Mouse (Mus musculus) left cerebral cortex, adult 8-10 months (tissue): ENCODE data around the gene Tmem167. TPM values are rescaled to one million over a fixed set of nuclear protein-coding genes. Genes with fewer than 3 reads are reported as not detected.
"Not testable (repeated sequence)": the region's sequence is repeated elsewhere in the genome, so short reads cannot be mapped to it uniquely, and the experiment has no call there.

Source experiments
- DNase-seq, 2 experiments: peaks; one replicate each; pipeline ENCODE4 v3.0.0; 2022; ENCODE audit warnings: low spot score in 2 of 2
- total RNA-seq, 4 experiments: library from RNA; stranded (reverse); gene quantifications; 2 replicates each; pipeline ENCODE4 v1.2.4; 2022

Gene Tmem167
- 10 to 100 TPM; 20.4 to 25.0 (median 22.2) TPM for total RNA-seq

DNA sequence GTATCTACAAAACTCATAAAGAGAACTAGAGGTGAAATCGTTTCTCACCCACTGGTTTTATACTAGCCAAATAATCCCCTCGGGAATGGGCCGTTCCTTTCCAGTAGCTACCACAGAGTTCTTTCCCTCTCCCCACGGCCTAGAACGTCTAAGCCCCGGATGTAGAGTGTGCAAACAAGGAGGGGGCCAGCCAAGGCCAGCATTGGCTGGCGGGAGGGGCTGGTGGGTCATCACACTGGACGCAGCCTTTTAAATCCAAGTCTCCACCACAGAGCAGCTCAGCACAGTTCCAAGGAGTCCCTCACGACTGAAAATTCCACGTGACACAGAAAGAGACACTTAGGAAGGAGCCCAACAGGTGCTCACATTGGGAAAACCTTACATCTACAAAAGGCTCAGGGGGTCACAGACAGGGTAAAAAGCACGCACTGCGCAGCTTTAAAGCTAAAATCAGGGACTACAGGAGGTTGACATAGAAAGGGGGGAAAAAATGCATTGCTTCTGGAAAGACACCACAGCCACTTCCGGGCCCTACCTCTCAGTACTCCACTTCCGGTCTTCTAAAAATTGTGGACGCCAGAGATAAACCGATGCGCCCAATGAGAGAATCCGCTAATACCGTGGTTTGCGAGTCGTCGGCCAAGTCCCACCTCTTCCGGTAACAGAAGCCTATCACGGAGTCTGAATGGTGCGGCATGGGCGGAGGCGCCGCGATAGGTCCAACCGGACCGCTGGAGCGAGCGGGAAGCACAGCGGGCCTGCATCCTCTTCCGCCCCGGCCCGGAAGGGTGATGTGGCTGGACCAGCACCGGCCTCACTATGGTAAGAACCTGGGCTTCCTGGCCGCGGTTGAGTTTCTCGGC, at the start of gene Tmem167, which contains the start of gene Xrcc4:
Tmem167 (plus strand) TSS at position 162 of the 863 bp plus-strand sequence.
Xrcc4 (minus strand) TSS at position 647 of the 863 bp plus-strand sequence.
- peak; percentile 95 to 98 for DNase-seq

DNA sequence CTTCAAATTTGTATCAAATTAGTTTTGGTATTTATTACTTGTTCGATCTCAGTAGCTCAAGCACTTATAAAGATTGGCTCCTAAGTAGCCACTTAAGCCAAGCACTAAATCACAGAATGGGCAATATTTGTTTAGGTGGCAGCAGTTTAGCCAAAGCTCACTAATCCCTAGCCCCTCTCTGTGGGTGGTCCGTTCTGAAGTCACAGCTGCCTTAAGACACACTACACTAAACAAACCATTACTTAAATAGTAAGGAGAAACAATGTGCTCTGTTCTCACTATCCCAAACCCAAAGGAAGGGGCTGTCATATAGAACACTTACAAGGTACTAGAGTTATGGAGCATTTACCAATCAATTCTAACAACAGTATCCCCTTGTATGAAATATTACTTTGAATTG, 49.3 kb upstream of the Tmem167 start:
- DNase-seq, result no peak

DNA sequence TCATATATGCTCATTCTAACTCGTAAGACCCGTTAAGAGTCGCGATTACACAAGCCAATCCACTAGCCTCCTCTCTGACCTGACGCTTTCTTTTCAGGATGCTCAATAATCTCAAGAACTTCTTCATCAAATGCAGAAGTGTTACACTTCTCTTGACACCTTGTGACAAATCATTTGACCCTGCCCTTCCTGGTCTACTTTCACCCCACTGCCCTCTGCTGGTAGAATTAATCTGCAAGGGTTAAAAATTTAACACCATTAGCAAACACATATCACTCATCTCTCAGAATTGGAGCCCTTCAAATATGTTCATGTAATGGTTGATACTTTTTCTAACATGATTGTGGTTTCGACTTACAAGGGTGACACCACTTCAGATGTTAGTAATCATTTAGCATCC, 37.2 kb upstream of the Tmem167 start:
- DNase-seq, result no peak

DNA sequence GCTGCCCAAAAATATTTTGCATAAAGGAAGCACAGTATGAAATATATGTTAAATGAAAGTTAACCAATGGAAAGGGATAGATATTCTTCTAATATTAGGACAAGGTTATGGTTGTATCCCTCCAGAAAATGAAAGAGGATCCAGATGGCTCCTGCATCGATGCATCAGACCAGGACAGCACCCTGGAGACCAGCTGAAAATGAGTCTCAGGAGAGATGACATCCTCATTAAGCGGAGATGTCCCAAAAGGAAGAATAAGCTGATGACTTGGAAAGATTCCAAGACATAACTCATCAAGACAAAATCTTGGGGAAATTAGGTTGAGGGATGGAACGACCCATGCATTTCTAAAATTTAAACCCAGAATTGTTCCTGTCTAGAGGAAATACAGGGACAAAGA, 36.5 kb upstream of the Tmem167 start:
- no peak for DNase-seq

DNA sequence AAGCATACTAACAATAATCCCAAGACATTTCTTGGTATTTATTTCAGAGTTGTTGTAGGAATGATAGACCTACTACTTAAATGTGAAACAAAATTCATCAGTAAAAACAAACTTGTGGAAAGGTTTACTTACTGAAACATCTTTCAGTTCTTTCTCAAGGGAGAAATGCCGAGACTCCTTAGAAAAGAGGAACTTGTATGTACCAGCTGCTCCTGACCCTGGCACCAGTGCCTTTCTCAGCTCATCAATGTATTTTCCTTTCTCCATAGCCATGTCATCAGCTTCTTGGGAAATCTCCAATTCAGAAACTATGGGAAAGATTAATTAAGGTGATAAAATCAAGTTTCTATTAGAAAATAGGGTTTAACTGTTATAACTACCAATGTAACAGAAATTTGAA, 27.0 kb upstream of the Tmem167 start:
- no peak for DNase-seq

DNA sequence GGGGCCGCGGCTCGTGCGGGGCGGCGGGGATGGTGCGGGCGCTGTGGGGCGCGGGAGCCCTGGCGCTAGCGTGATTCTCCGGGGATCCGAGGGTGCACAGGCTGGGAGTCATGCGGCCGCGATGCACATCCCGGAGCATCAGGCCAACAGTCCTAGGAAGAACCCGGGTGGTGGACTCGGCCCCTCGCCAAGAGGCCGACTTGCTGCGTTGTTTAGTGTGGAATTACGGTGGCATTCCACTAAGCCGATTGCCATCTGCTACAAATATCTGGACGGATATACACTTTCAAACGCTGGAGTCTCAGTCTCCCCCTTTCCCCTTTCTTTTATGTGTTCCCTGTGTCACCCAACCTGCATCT, 881 bp downstream of the Tmem167 start:
- no peak for DNase-seq

DNA sequence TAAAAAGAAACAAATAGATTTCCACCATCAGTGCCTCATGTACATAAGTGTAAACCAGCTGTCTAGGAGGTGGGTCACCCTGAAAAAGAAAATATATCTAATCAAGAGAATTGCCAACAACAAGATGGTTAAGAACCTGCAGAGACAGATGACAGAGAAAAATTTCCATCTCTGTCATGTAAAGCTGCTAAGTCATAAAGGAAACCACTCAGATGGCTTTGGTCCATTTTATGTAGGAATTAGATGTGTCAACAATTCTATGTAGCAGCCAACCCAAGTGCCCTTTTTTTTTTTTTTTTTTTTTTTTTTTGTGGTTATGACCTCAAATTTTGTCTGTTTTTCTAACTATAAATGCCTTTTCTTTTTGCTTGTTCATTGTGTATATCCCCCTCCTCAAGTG, 12.6 kb downstream of the Tmem167 start:
- DNase-seq, result no peak

DNA sequence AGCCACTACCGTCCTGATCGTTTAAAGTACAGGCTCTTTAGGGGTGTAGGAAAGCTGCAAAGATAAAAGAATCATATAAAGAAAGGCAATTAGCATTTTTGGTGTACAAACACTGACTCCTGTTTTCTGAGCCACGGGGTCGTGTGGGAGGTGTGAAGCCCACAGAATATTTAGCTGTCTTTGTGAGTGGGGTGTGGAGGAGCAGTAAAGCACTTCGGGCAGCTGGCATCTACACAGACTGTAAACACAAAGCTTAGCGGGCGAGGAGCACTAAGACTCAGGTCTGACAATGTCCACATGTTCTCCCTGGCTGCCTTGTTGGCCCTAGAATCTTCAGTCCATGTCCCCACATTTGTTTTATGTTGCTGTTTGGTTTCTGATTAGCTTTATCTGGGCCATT, 17.2 kb downstream of the Tmem167 start:
- peak in 1 of 2 experiments; percentile 17 for DNase-seq

DNA sequence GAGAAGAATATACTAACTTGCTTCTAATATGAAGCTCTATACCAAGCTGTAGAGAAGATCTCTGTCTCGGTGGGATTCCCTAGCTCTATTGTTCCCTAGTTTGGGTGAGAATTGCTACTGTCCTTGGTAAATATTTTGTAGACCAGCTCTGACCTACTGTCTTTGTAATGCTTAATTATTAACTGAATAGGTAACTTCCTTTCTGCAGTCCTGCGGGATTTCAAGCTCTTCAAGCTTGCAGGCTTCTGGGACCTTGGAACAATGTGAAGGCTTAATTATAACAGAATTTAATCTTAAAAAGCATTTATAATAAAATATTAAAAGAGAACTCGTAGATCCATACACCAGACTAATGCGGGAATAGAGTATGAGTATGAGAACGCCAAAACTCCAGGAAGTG, 19.8 kb downstream of the Tmem167 start:
- not testable (repeated sequence) for DNase-seq

DNA sequence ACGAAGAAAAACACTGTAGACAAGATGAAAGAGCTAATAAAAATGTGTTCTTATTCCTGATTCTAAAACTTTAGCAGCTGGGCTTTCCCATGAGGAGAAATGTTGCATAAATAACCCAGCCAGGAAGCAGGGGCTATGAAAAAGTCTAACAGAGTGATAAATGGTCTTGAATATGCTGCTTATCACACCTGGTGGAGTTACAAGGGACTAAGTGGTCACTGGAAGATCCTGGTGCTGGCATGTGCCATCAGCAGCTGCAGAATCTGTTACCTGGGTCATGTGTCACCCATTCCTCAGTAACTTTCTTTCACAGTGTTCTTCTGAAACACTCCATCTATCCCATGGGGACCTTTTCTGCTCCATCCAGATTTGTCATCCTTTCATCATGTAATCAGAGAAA, 22.8 kb downstream of the Tmem167 start:
- DNase-seq, result no peak

DNA sequence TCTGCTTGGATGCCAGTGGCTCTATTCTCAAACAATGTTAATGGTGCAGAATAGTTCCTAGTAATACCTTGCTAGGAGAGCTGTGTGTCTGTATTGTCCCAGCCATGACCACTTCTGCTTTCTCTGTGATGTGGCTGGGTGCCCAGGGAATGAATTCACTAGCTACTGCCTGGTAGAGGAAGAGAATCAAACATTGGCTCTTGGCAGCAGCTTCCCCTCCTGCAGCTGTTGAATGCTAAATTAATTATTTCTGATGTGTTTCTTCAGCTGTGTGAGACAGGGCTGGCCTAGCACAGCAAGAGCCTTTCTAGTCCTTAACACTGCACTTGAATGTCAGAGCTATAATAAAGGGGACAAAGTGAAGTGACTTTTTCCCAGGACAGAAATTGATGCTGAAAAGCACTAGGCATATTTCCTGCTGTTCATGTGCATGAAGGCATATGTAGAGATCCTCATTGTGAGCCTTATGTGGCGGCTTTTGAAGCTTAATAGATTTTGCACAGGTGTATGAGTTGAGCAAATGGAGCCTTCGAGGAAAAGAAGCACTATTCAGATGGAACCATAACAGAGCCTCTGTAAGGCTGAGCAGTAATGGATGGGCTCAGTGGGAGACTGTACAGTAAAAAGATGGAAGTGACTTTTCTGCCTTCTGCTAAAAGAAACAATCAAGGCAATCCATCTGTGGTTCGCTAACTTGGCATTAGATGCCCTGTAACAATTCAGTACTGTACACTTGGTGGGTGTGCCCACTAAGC, 47.4 kb downstream of the Tmem167 start:
- DNase-seq, result peak in 1 of 2 experiments; percentile 43

DNA sequence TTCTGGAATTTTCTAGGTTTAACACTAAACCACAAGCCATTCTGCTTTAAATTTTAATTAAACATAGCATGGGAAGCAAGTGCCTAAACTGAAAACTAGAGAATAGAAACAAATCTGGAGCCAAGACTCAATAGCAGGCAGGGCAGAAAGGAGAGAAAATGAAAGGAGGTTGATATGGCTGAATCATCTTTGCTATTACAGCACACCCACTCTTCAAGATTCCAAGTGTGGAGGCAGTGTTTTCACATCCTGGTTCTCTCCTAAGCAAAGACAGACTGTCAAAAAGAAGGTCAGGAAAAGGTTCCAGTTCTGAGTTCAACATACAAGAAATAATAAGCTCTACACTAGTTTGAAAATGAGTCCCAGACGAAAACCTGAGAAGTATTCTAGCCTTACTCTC, 52.8 kb downstream of the Tmem167 start:
- peak in 1 of 2 experiments; percentile 19 for DNase-seq

DNA sequence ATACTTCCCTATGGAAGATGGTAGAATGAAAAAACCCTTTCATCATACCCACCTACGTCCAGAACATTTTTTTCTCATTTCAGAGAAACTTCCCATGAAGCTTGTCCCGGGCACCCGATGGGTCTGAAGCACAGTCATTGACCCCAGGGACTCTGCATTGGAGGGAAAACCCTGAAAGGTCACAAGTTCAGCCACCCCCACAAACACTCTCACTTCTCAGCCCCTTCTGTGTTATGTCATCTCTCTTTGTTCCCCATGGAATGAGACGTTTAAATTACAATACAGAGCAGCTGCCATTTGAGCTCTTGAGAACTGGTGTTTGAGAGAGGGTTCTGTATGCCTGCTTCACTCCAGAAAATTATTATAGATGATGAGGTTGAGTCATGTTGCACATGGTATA, 54.3 kb downstream of the Tmem167 start:
- no peak for DNase-seq

DNA sequence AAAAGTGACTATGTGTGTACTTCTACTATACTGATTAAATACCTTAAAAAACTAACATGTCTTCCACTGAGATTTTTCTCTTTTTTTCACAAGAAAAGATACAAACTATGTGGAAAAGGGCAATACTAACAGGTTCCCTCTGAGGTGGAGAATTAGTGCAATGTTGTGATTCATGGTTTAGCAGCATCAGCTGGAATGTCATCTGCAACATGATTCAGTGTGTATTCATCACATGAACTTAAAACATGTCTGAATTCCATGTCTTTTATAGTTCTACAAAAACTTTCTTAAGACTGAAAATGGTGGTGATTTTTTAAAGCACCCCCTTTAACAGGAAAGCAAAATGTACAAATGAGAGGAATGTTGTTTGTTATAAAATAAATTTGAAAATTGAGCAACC, 63.0 kb downstream of the Tmem167 start:
- no peak for DNase-seq

DNA sequence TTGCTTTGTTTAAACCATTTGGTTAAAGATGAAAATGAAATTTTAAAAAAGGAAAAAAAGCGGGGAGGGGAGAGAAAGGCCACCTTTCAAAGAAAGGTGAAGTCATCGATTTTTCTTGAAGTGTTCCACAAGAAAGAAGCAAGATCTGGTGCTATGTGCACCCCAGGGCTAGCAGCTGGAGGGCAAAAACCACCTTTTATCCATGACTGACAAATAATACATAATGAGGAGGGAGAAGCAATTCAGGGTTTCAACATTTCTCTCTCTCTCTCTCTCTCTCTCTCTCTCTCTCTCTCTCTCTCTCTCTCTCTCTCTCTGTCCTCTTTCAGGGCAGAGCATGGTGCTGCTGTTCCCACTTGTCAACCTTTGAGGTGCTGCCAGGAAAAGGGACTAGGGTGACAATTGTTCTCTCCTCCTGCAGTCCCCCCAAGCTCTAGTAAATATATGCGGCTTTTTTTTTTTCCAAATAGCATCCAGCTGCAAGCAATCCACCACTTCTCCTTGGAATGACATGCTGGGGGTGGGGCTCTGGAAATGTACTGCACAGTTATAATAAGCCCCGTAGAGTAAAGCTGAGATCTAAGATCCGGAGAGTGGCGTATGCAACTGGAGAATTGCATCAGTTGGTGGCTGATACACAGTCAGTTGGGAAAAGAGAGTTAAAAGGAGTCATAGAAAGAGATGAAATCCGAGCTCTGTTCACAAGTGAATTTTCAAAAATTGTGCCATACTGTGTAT, 63.8 kb downstream of the Tmem167 start:
- DNase-seq, result no peak

DNA sequence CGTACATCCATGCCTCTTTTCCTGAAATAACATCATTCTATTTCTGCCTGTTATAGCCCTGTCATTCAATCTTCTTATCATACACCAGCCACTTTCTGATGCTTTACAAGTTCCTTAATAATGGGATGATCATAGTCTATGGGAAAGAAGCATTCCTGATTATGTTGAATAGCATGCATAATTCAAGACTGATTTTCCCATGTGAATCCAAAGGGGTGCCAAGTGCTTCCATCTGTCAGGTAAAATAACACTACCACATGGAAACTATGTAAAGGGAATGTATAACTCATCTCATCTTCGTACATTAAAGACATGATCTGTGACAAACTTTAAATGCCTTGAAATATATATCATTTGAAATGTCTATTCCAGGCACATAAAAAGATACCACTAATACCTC, 75.2 kb downstream of the Tmem167 start:
- DNase-seq, result no peak

DNA sequence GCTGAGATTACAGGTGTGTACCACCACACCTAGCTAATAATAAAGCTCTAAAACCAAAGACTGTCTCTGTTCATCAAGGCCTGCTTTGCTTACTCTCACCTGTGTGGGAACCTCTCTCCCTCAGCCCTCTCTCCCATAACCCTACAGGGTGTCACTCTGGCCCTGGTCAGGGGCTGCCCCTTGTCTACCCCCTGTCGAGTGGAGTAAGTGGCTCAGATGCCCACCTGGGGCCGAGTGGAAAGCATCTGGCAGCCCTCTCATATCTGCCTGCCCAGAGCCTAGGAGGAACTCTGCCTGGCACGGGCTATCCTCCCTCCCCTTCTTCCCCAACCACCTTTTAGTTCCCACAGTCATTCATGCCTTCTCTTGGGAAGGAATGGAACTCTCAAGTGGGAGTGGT, 78.1 kb downstream of the Tmem167 start:
- no peak for DNase-seq

DNA sequence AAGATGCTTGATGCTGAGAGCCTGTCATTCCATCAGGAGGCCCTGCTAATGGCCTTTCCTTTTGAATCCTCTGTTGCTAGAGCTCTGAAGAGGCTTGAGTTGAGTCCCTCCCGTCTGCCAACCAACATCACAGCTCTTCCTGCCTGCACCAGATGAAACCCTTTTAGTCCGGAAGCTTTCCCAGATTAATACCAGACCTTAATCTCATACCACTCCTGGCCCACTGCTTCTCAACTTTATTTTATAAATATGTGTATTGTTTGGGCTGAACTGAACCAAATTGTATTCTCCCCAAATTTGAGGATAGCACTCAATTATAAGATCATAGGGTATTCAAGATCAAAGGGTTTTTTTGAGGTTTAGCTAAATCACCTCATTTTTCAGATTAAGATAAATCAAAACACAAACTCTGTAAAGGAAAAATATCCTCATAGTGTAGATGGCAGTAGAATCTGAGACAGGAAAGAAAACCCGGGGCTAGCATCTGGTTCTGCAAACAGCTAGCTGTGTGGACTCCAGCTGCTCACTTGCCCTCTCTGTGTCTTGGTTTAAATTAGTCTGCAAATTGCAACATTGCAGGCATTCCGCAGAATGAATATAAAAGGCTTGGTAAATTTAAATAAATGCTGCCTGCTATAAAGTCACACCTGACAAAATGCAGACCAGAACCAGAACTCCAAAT, 81.3 kb downstream of the Tmem167 start:
- no peak for DNase-seq

DNA sequence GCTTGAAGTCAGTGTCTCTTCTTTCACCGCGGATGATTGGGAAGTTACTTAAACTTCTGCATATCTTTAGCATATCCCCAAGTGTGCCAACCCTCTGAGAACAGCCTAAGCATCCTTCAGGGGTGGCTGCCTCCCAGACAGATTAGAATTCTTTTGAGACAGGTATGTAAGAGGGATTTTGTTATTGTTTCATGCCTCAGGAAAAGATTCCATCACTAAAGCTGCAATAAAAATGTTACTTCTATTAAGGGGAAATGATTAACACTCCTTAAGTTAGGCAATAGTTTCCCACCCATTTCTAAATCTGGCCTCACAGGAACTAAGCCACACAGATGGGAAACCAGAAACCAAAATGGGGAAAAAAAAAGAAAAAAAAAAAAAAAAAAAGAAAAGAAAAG, 81.9 kb downstream of the Tmem167 start:
- no peak for DNase-seq

DNA sequence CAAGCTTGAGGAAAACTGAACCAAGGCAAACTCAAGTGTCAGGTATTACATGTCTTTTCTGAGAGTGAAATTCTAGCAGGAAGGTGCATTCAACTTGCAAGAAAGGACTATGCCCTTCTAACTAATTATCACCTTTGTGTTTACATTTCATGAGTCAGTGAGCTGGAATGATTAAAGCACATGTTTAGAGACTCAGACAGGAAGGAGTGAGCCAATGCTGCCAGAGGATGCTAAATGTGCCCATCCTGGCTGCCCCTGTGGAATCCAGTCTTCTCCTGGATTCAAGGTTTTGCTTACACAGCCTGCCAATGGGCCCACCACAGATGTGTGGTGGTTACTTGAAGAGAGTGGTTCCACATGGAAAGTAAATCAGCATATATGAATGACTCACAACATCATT, 82.5 kb downstream of the Tmem167 start:
- DNase-seq, result no peak

DNA sequence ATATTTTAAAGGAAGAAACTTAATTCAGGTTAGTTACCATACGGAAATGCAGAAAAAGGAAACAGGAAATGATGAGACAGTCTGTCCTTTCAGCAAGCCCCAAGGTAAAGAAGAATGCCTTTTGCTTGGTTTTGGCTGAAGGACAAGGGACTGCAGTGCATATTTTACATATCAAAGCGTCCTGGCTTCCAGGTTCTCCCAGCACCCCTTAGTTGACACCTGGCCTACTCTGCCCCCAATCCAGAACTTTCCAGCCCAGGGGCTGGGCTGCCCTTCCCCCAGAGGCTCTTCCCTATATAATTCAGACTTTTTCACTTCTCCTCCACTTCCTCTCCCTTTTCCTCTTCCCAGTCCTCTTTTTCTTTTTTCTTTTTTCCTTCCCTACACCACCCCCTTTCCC, 86.7 kb downstream of the Tmem167 start:
- DNase-seq, result no peak
